Comparison of ENCODE assay signal across 9 mouse cellular contexts in genomic region chr6:120483211-120483626, GRCm38 (mm10). TPM values are rescaled to one million over a fixed set of nuclear protein-coding genes. Genes with fewer than 3 reads are reported as not detected.
DNase-seq lines count a peak whose midpoint lies in the region; ATAC-seq and TF ChIP-seq lines count a peak whose summit lies in the region.
"Had no signal": no experiment of that assay in that cellular context is flagged by ENCODE, and none has a peak within 500 bp of the region (broad histone marks: within the 10 kb centered on the region; RNA-seq: fewer than 3 reads in every experiment).

No protein-coding gene starts in this region.

- H3K4me1 ChIP-seq in cerebellum, adult 2 months (ENCODE audit: control insufficient read depth, insufficient read depth, low read length): no peaks in the 10 kb centered on the region; the same call in 1 of the 2 replicates
- no peaks in the 10 kb centered on the region for H3K4me1 ChIP-seq in lung, postnatal 0 days (ENCODE audit: insufficient read depth, low read depth, low read length)

- H3K36me3 ChIP-seq in lung, postnatal 0 days (ENCODE audit: insufficient read depth, low read length): peaks cover 8% of the 10 kb centered on the region; the same call in 1 of the 2 replicates

- peak overlapping the region; percentile 37; the same call in 1 of the 2 replicates for H3K4me2 ChIP-seq in lung, postnatal 0 days (replicated peaks; ENCODE audit: low read depth, low read length)

- ATAC-seq in granulocyte monocyte progenitor cell, adult 5-6 weeks (replicated peaks; ENCODE audit: poor library complexity, severe bottlenecking): peak; percentile 14
- peak; percentile 72 for ATAC-seq in lung, postnatal 0 days

- 33% methylated on average over 8 of the region's 8 CpGs for WGBS in cerebellum, adult 2 months
- WGBS in lung, postnatal 0 days: 19% methylated on average over 8 of the region's 8 CpGs

- TF ChIP-seq POLR2A in cerebellum, adult 2 months (IDR thresholded peaks at IDR 0.05; ENCODE audit: borderline replicate concordance, insufficient read depth, low read length): no peak

- no peaks in the 10 kb centered on the region for H3K27me3 ChIP-seq in cerebellum, adult 2 months (ENCODE audit: control insufficient read depth, insufficient read depth, low read length)
- H3K27me3 ChIP-seq in lung, postnatal 0 days (replicated peaks; ENCODE audit: insufficient read depth, low read length): no peaks in the 10 kb centered on the region

- no peak for TF ChIP-seq EP300 in lung, postnatal 0 days (IDR thresholded peaks at IDR 0.05)

- H3K27ac ChIP-seq in cerebellum, adult 2 months (ENCODE audit: insufficient read depth, low read length): 0 out of 2 replicates have a peak overlapping the region, but pooled peaks have one; percentile 3
- no peak overlapping the region; the same call in 1 of the 2 replicates for H3K27ac ChIP-seq in lung, postnatal 0 days (ENCODE audit: low read length)

- TF ChIP-seq CTCF in cerebellum, adult 2 months (IDR thresholded peaks at IDR 0.05; ENCODE audit: borderline replicate concordance, insufficient read depth, low read depth, low read length): peak; percentile 58
- peak; percentile 72 for TF ChIP-seq CTCF in lung, postnatal 0 days (IDR thresholded peaks at IDR 0.05)

- no peak overlapping the region for H3K4me3 ChIP-seq in cerebellum, adult 2 months (replicated peaks; ENCODE audit: insufficient read depth, low read depth, low read length)
- H3K4me3 ChIP-seq in lung, postnatal 0 days (ENCODE audit: low read depth, low read length): no peak overlapping the region

- H3K9me3 ChIP-seq in lung, postnatal 0 days (ENCODE audit: low read length): no peaks in the 10 kb centered on the region

- DNase-seq in cerebellum, adult 2 months: peak in 1 of 2 experiments; percentile 26
- DNase-seq in cerebellum, adult 9-11 months: no peak
- DNase-seq in testis, postnatal 10 days (ENCODE audit: low spot score): peak; percentile 75
- no peak for DNase-seq in testis, postnatal 14 days (ENCODE audit: low spot score)
- peak; percentile 67 to 71 for DNase-seq in kidney, postnatal 25 days
- peak; percentile 76 for DNase-seq in lung, postnatal 0 days (ENCODE audit: low spot score)
- DNase-seq in spleen, postnatal 36 days (ENCODE audit: low spot score in 2 of 2): peak; percentile 60 to 72

- no peak overlapping the region for H3K9ac ChIP-seq in lung, postnatal 0 days (replicated peaks; ENCODE audit: low read depth)

RNA-seq across cellular contexts. Expression of gene Tmem121b, which starts 10.4 kb away (rescaled TPM):
- 3.7 and 3.8 TPM in 2 replicates for polyA plus RNA-seq in cerebellum, adult 2 months (2012; rRNA removed)
- not detected in 2 replicates for total RNA-seq in granulocyte monocyte progenitor cell, adult 5-6 weeks (2014; fragmentation: Nextera tagmentation)
- not detected in 2 replicates for total RNA-seq in granulocyte monocyte progenitor cell, adult 5-6 weeks (2017)
- 0.52 and 0.58 TPM in 2 replicates for polyA plus RNA-seq in lung, postnatal 0 days (2015; fragmentation: Nextera tagmentation; extraction: Ambion mirVana)
- polyA plus RNA-seq: liver, embryonic 16.5 days had no signal

RNA-seq across cellular contexts. Expression of gene Il17ra, which starts 20.2 kb away (rescaled TPM):
- 6.2 and 6.9 TPM in 2 replicates for polyA plus RNA-seq in cerebellum, adult 2 months (2012; rRNA removed)
- total RNA-seq in granulocyte monocyte progenitor cell, adult 5-6 weeks (2014; fragmentation: Nextera tagmentation): 17.1 and 29.8 TPM in 2 replicates
- total RNA-seq in granulocyte monocyte progenitor cell, adult 5-6 weeks (2017): 17.0 and 27.7 TPM in 2 replicates
- 9.5 and 10.5 TPM in 2 replicates for polyA plus RNA-seq in lung, postnatal 0 days (2015; fragmentation: Nextera tagmentation; extraction: Ambion mirVana)

RNA-seq across cellular contexts. Expression of gene Hdhd5, which starts 47.9 kb away (rescaled TPM):
- polyA plus RNA-seq in cerebellum, adult 2 months (2012; rRNA removed): 45.4 and 45.7 TPM in 2 replicates
- 7.4 and 9.6 TPM in 2 replicates for total RNA-seq in granulocyte monocyte progenitor cell, adult 5-6 weeks (2014; fragmentation: Nextera tagmentation)
- 3.6 and 4.7 TPM in 2 replicates for total RNA-seq in granulocyte monocyte progenitor cell, adult 5-6 weeks (2017)
- 10.1 and 10.5 TPM in 2 replicates for polyA plus RNA-seq in lung, postnatal 0 days (2015; fragmentation: Nextera tagmentation; extraction: Ambion mirVana)

Comparison
In these comparisons a context has a peak if more than half of its experiments do, and no peak if none do; other contexts are left out.
1. DNase-seq: peak in testis, postnatal 10 days (single experiment), kidney, postnatal 25 days (2 of 2), lung, postnatal 0 days (single experiment) and spleen, postnatal 36 days (2 of 2); none in cerebellum, adult 9-11 months (single experiment) and testis, postnatal 14 days (single experiment).